Mouse (Mus musculus): ENCODE data around the gene 6030445D17Rik.

DNA sequence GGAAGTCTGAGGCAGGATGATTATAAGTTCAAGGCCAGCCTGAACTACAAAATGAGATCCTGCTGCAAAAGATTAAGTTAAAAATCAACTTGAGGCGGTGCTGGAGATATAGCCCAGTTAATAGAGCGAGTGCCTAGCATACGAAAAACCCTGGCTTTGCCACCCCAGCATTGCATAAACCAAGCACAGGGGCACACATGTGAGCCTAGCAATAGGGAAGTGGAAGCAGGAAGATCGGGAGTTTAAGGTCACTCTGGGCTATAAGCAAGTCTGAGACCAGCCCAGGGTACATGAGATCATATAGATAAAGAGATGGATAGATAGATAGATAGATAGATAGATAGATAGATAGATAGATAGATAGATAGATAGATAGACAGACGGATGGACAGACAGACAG lies 12.3 kb upstream of the 6030445D17Rik start:
- TF ChIP-seq CTCF (conservative IDR thresholded peaks at IDR 0.05; ENCODE audit: low read length) = no peak
- TF ChIP-seq POU5F1 (IDR thresholded peaks at IDR 0.05; ENCODE audit: borderline replicate concordance, low read length) = no peak
- no peak for TF ChIP-seq NANOG (IDR thresholded peaks at IDR 0.05; ENCODE audit: borderline replicate concordance, low read length)

Data from E14TG2a.4 (cell line).